Mouse (Mus musculus): ENCODE data around the gene Moap1. TPM values are rescaled to one million over a fixed set of nuclear protein-coding genes. Genes with fewer than 3 reads are reported as not detected.

Gene Moap1
- polyA plus RNA-seq, 1 experiment, result 5.9 TPM

DNA sequence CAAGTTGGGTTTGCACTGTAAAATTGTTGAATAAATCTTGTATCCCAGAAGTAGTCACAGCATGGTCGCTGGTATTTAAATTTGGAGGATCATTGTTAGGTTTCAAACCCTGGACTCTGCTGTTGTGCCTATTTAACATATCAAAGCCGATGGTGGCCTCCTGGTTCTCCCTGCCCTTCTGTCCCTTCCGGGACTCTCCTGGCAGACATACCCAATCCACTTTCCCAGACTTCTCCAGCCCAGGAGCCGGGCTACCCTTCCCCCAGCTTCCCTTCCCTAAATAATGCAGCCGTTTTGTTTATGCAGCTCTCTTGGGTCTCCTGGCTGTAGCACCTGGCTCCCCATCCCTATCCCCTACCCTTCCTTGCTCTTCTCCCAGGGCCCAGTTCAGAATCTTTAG lies 15.5 kb upstream of the Moap1 start:
- H3ac ChIP-seq (ENCODE audit: control insufficient read depth, insufficient read length), result peak overlapping the region; percentile 79
- H3K27me3 ChIP-seq (ENCODE audit: control insufficient read depth, insufficient read depth, insufficient read length), result no peaks in the 10 kb centered on the region
- no peaks in the 10 kb centered on the region for H3K36me3 ChIP-seq (ENCODE audit: control insufficient read depth, insufficient read depth)
- H3K79me2 ChIP-seq (ENCODE audit: control insufficient read depth, insufficient read depth), result peaks cover 57% of the 10 kb centered on the region
- TF ChIP-seq MYOG (IDR thresholded peaks at IDR 0.05; ENCODE audit: control insufficient read depth in 1 of 3, insufficient read depth in 1 of 3, insufficient read length in 2 of 3, low read depth in 2 of 3), result no peak
- no peak for TF ChIP-seq CEBPB (IDR thresholded peaks at IDR 0.05; ENCODE audit: insufficient read depth, poor library complexity, severe bottlenecking)
- no peak for TF ChIP-seq POLR2AphosphoS2 (IDR thresholded peaks at IDR 0.05; ENCODE audit: insufficient read length, low read depth)
- no peak for TF ChIP-seq E2F4 (IDR thresholded peaks at IDR 0.05; ENCODE audit: insufficient read depth)
- TF ChIP-seq MYOD1 (IDR thresholded peaks at IDR 0.05; ENCODE audit: control insufficient read depth in 1 of 3, insufficient read length in 2 of 3, low read depth in 2 of 3), result no peak
- no peak for TF ChIP-seq SRF (IDR thresholded peaks at IDR 0.05; ENCODE audit: control insufficient read depth, insufficient read length, low read depth)
- no peak for TF ChIP-seq TCF12 (IDR thresholded peaks at IDR 0.05; ENCODE audit: insufficient read depth, poor library complexity, severe bottlenecking)
- TF ChIP-seq REST (IDR thresholded peaks at IDR 0.05; ENCODE audit: insufficient read depth, insufficient read length), result no peak
- TF ChIP-seq TCF3 (IDR thresholded peaks at IDR 0.05; ENCODE audit: insufficient read length, low read depth), result no peak
- no peak for TF ChIP-seq USF1 (IDR thresholded peaks at IDR 0.05; ENCODE audit: low read depth)
- no peak for TF ChIP-seq MAX (IDR thresholded peaks at IDR 0.05; ENCODE audit: low read depth)
- no peak for TF ChIP-seq POLR2A (IDR thresholded peaks at IDR 0.05; ENCODE audit: insufficient read length, low read depth)
- H3K4me3 ChIP-seq, result peak overlapping the region; percentile 85
- H3K4me2 ChIP-seq (ENCODE audit: low read depth), result peak overlapping the region; percentile 100

DNA sequence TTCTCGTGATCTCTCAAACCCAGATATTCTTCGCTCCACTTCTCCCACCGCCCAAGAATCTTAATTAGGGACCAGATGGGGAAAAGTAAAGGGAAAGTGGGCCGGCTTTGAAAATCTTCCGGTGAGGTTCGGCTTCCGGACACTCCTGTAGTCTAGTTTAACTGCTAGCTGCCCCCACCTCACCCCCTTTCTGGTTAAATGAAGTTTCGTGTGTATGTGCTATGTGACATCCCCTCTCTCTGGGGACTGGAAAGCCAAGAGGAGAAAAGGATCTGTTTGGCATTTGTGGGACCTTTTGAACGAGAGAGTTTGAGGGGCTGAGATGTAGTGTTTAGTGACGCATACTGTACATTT lies 14.9 kb upstream of the Moap1 start, which contains the start of gene Gm20604:
Gm20604 (minus strand) TSS at position 270 of the 354 bp plus-strand sequence.
- Histone ChIP-seq H3K4me3 (peak within 1 kb of the TSS; percentile 85), H3K36me3 (ENCODE audit: control insufficient read depth, insufficient read depth) (no peaks in the 10 kb centered on the region), H3K79me2 (ENCODE audit: control insufficient read depth, insufficient read depth) (peaks cover 62% of the 10 kb centered on the region), H3K4me2 (ENCODE audit: low read depth) (peak within 1 kb of the TSS; percentile 100), H3ac (ENCODE audit: control insufficient read depth, insufficient read length) (peak within 1 kb of the TSS; percentile 79), H3K27me3 (ENCODE audit: control insufficient read depth, insufficient read depth, insufficient read length) (no peaks in the 10 kb centered on the region)
- TF ChIP-seq MYOG (IDR thresholded peaks at IDR 0.05; ENCODE audit: control insufficient read depth in 1 of 3, insufficient read depth in 1 of 3, insufficient read length in 2 of 3, low read depth in 2 of 3), result no peak
- TF ChIP-seq POLR2A (IDR thresholded peaks at IDR 0.05; ENCODE audit: insufficient read length, low read depth), result no peak
- no peak for TF ChIP-seq TCF3 (IDR thresholded peaks at IDR 0.05; ENCODE audit: insufficient read length, low read depth)
- no peak for TF ChIP-seq E2F4 (IDR thresholded peaks at IDR 0.05; ENCODE audit: insufficient read depth)
- TF ChIP-seq MAX (IDR thresholded peaks at IDR 0.05; ENCODE audit: low read depth), result no peak
- TF ChIP-seq MYOD1 (IDR thresholded peaks at IDR 0.05; ENCODE audit: control insufficient read depth in 1 of 3, insufficient read length in 2 of 3, low read depth in 2 of 3), result no peak
- TF ChIP-seq TCF12 (IDR thresholded peaks at IDR 0.05; ENCODE audit: insufficient read depth, poor library complexity, severe bottlenecking), result no peak
- no peak for TF ChIP-seq USF1 (IDR thresholded peaks at IDR 0.05; ENCODE audit: low read depth)
- TF ChIP-seq CEBPB (IDR thresholded peaks at IDR 0.05; ENCODE audit: insufficient read depth, poor library complexity, severe bottlenecking), result no peak
- TF ChIP-seq SRF (IDR thresholded peaks at IDR 0.05; ENCODE audit: control insufficient read depth, insufficient read length, low read depth), result no peak
- no peak for TF ChIP-seq REST (IDR thresholded peaks at IDR 0.05; ENCODE audit: insufficient read depth, insufficient read length)

DNA sequence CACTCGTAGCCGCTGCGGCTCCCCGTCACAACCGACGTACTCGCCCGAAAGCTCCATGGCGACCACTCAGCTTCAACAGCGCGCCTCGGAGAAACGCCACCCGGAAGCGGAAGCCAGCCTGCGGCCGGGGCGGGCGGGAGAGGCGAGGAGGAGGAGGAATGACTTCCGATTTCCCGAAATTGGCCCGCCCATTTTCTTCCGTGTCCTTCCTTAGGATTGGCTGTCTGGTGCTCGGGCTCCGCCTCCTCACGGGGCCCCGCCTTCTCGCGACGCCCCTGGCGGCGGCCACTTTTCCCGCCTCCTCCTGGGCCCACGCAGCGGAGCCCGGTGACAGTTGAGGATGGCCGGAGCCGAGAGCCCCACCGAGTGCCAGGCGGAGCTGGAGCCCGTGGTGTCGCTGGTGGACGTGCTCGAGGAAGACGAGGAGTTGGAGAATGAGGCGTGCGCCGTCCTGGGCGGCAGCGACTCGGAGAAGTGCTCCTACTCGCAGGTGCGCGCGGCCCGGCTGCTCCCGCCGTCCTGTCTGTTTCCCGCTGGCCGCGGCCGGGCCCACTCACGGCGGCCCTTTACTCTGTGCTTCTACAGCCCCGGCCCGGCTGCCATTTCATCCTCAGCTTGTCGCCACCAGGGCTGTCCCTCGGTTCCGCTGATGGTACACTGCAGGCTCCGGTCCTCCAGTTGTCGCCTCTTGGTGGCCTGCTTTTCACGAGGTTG lies 14.4 kb upstream of the Moap1 start, which contains the start of the genes Gm28051, Gon7 and Ubr7:
Gm28051 (minus strand) TSS at position 77 of the 714 bp plus-strand sequence.
Gon7 (minus strand) TSS at position 115 of the 714 bp plus-strand sequence.
Ubr7 (plus strand) TSS at position 279 of the 714 bp plus-strand sequence.
- H3ac ChIP-seq (ENCODE audit: control insufficient read depth, insufficient read length), result peak within 1 kb of the TSS; percentile 79
- peak within 1 kb of the TSS; percentile 100 for H3K4me2 ChIP-seq (ENCODE audit: low read depth)

DNA sequence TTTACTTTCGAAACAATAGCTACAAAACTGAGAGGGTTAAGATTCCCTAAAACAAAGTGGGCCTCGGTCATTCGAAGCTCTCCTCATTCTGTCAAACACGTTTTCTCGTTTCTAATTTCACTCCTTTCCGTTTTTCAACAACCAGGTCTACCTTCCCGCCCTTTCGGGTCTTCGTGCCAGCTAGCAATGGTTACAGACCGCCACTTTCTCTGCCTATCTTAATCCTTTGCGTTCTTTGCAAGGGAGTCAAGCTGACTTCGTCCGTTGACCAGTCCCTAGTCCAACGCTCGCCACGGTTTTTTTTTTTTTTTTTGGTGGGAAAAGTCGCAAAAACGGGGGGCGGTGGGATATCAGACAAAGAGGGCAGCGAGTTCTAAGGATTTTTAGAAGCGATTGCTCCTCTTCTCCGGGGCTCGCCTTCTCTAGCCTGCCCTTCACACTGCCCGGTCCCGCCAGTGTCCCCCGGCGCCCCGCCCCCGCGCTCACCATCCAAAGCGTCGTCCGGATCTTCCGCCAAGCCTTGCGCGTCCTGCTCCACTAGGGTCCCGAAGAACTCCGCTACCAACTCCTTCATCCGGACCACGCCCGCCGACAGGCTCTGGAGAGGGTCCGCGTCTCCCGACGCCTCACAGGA lies 13.7 kb upstream of the Moap1 start:
- TF ChIP-seq TCF12 (IDR thresholded peaks at IDR 0.05; ENCODE audit: insufficient read depth, poor library complexity, severe bottlenecking), result no peak
- no peak for TF ChIP-seq TCF3 (IDR thresholded peaks at IDR 0.05; ENCODE audit: insufficient read length, low read depth)
- no peak for TF ChIP-seq POLR2A (IDR thresholded peaks at IDR 0.05; ENCODE audit: insufficient read length, low read depth)
- TF ChIP-seq MAX (IDR thresholded peaks at IDR 0.05; ENCODE audit: low read depth), result no peak
- TF ChIP-seq USF1 (IDR thresholded peaks at IDR 0.05; ENCODE audit: low read depth), result no peak
- TF ChIP-seq CEBPB (IDR thresholded peaks at IDR 0.05; ENCODE audit: insufficient read depth, poor library complexity, severe bottlenecking), result no peak
- no peak for TF ChIP-seq MYOG (IDR thresholded peaks at IDR 0.05; ENCODE audit: control insufficient read depth in 1 of 3, insufficient read depth in 1 of 3, insufficient read length in 2 of 3, low read depth in 2 of 3)
- no peak for TF ChIP-seq MYOD1 (IDR thresholded peaks at IDR 0.05; ENCODE audit: control insufficient read depth in 1 of 3, insufficient read length in 2 of 3, low read depth in 2 of 3)
- TF ChIP-seq REST (IDR thresholded peaks at IDR 0.05; ENCODE audit: insufficient read depth, insufficient read length), result no peak
- no peak for TF ChIP-seq POLR2AphosphoS2 (IDR thresholded peaks at IDR 0.05; ENCODE audit: insufficient read length, low read depth)
- TF ChIP-seq SRF (IDR thresholded peaks at IDR 0.05; ENCODE audit: control insufficient read depth, insufficient read length, low read depth), result no peak
- TF ChIP-seq E2F4 (IDR thresholded peaks at IDR 0.05; ENCODE audit: insufficient read depth), result no peak
- peak overlapping the region; percentile 89 for H3K4me2 ChIP-seq (ENCODE audit: low read depth)
- peak overlapping the region; percentile 79 for H3ac ChIP-seq (ENCODE audit: control insufficient read depth, insufficient read length)

More for the DNA sequence above, 14.4 kb upstream of the Moap1 start, which contains the start of the genes Gm28051, Gon7 and Ubr7:
- Histone ChIP-seq H3K79me2 (ENCODE audit: control insufficient read depth, insufficient read depth) (peaks cover 65% of the 10 kb centered on the region), H3K4me3 (peak within 1 kb of the TSS; percentile 85), H3K36me3 (ENCODE audit: control insufficient read depth, insufficient read depth) (no peaks in the 10 kb centered on the region), H3K27me3 (ENCODE audit: control insufficient read depth, insufficient read depth, insufficient read length) (no peaks in the 10 kb centered on the region)
- TF ChIP-seq TCF3 (IDR thresholded peaks at IDR 0.05; ENCODE audit: insufficient read length, low read depth), result no peak
- no peak for TF ChIP-seq E2F4 (IDR thresholded peaks at IDR 0.05; ENCODE audit: insufficient read depth)
- no peak for TF ChIP-seq SRF (IDR thresholded peaks at IDR 0.05; ENCODE audit: control insufficient read depth, insufficient read length, low read depth)
- peak; percentile 62 for TF ChIP-seq POLR2AphosphoS2 (IDR thresholded peaks at IDR 0.05; ENCODE audit: insufficient read length, low read depth)
- TF ChIP-seq TCF12 (IDR thresholded peaks at IDR 0.05; ENCODE audit: insufficient read depth, poor library complexity, severe bottlenecking), result no peak
- peak; percentile 63 for TF ChIP-seq POLR2A (IDR thresholded peaks at IDR 0.05; ENCODE audit: insufficient read length, low read depth)
- TF ChIP-seq CEBPB (IDR thresholded peaks at IDR 0.05; ENCODE audit: insufficient read depth, poor library complexity, severe bottlenecking), result no peak
- TF ChIP-seq REST (IDR thresholded peaks at IDR 0.05; ENCODE audit: insufficient read depth, insufficient read length), result no peak
- peak in 1 of 3 experiments; percentile 37 for TF ChIP-seq MYOD1 (IDR thresholded peaks at IDR 0.05; ENCODE audit: control insufficient read depth in 1 of 3, insufficient read length in 2 of 3, low read depth in 2 of 3)
- peak in 1 of 3 experiments; percentile 2 for TF ChIP-seq MYOG (IDR thresholded peaks at IDR 0.05; ENCODE audit: control insufficient read depth in 1 of 3, insufficient read depth in 1 of 3, insufficient read length in 2 of 3, low read depth in 2 of 3)
- TF ChIP-seq MAX (IDR thresholded peaks at IDR 0.05; ENCODE audit: low read depth), result no peak
- no peak for TF ChIP-seq USF1 (IDR thresholded peaks at IDR 0.05; ENCODE audit: low read depth)

More for the DNA sequence above, 13.7 kb upstream of the Moap1 start:
- Histone ChIP-seq H3K36me3 (ENCODE audit: control insufficient read depth, insufficient read depth) (no peaks in the 10 kb centered on the region), H3K4me3 (peak overlapping the region; percentile 85), H3K27me3 (ENCODE audit: control insufficient read depth, insufficient read depth, insufficient read length) (no peaks in the 10 kb centered on the region), H3K79me2 (ENCODE audit: control insufficient read depth, insufficient read depth) (peaks cover 71% of the 10 kb centered on the region)
